27 mouse cellular contexts compared by ENCODE assay signal in genomic region chr4:131416209-131416608, GRCm38 (mm10).
"Had no signal": no experiment of that assay in that cellular context is flagged by ENCODE, and none has a peak within 500 bp of the region (broad histone marks: within the 10 kb centered on the region; RNA-seq: fewer than 3 reads in every experiment).

No protein-coding gene starts in this region.

- H3K9me3 ChIP-seq: embryonic facial prominence, embryonic 10.5 days; embryonic facial prominence, embryonic 12.5 days; embryonic facial prominence, embryonic 13.5 days; embryonic facial prominence, embryonic 15.5 days; forebrain, embryonic 10.5 days; forebrain, embryonic 12.5 days; forebrain, embryonic 13.5 days; forebrain, embryonic 15.5 days had no signal

- ATAC-seq: forebrain, embryonic 13.5 days; forebrain, embryonic 14.5 days; forebrain, embryonic 15.5 days; forebrain, embryonic 16.5 days; forebrain, postnatal 0 days had no signal

- H3K4me3 ChIP-seq: embryonic facial prominence, embryonic 10.5 days; embryonic facial prominence, embryonic 12.5 days; embryonic facial prominence, embryonic 13.5 days; embryonic facial prominence, embryonic 15.5 days; erythroblast, embryonic 14.5 days; forebrain, embryonic 10.5 days; forebrain, embryonic 12.5 days; forebrain, embryonic 13.5 days; forebrain, embryonic 15.5 days; gastrocnemius, adult 2 months; heart, adult 2 months had no signal

- H3K27me3 ChIP-seq: embryonic facial prominence, embryonic 12.5 days; forebrain, embryonic 12.5 days; forebrain, embryonic 13.5 days; forebrain, embryonic 15.5 days had no signal

- H3K4me2 ChIP-seq: embryonic facial prominence, embryonic 12.5 days; embryonic facial prominence, embryonic 13.5 days; embryonic facial prominence, embryonic 15.5 days; forebrain, embryonic 12.5 days; forebrain, embryonic 13.5 days; forebrain, embryonic 15.5 days had no signal

- H3K9ac ChIP-seq: embryonic facial prominence, embryonic 12.5 days; embryonic facial prominence, embryonic 13.5 days; embryonic facial prominence, embryonic 15.5 days; forebrain, embryonic 12.5 days; forebrain, embryonic 13.5 days; forebrain, embryonic 15.5 days; forebrain, postnatal 0 days had no signal

- H3K27ac ChIP-seq: embryonic facial prominence, embryonic 10.5 days; embryonic facial prominence, embryonic 12.5 days; embryonic facial prominence, embryonic 13.5 days; embryonic facial prominence, embryonic 15.5 days; forebrain, embryonic 10.5 days; forebrain, embryonic 12.5 days; forebrain, embryonic 13.5 days; gastrocnemius, adult 2 months; heart, adult 2 months had no signal

- H3K36me3 ChIP-seq: embryonic facial prominence, embryonic 10.5 days; embryonic facial prominence, embryonic 12.5 days; embryonic facial prominence, embryonic 13.5 days; embryonic facial prominence, embryonic 15.5 days; forebrain, embryonic 10.5 days; forebrain, embryonic 12.5 days; forebrain, embryonic 15.5 days had no signal

- H3K4me1 ChIP-seq: embryonic facial prominence, embryonic 12.5 days; embryonic facial prominence, embryonic 15.5 days had no signal

- DNase-seq: cerebellum, adult 9-10 months; cerebellum, adult 9-11 months; cerebellum, postnatal 10 days; cerebellum, postnatal 14 days; cerebellum, postnatal 25 days; cerebellum, postnatal 36 days; embryo, embryonic 11 days; forebrain, postnatal 0 days; gastrocnemius, adult 2 months; gastrocnemius, postnatal 10 days; gastrocnemius, postnatal 14 days; gastrocnemius, postnatal 25 days; gastrocnemius, postnatal 36 days; heart, adult 11 months; heart, adult 18-20 months; heart, adult 2 months had no signal
